Mouse (Mus musculus) liver, embryonic 16.5 days (tissue): Measurements from ENCODE around the gene Car12. TPM values are rescaled to one million over a fixed set of nuclear protein-coding genes. Genes with fewer than 3 reads are reported as not detected.
A peak's percentile ranks its signal among the peaks of the same experiment; 100 is the strongest.

Experiments
- ATAC-seq: fragments of 200-750 bp; cut with Nextera tagmentation; 2 replicates; pipeline ENCODE4 v1.8.0; 2017; ENCODE audit warnings: low read depth, mild to moderate bottlenecking, moderate number of reproducible peaks, moderate library complexity
- H3K27ac ChIP-seq: fragments of 300-500 bp; sonication (generic); 2 replicates; pipeline ENCODE4 v1.5.1; 2014; ENCODE audit warnings: mild to moderate bottlenecking, low read length
- H3K27me3 ChIP-seq: fragments of 300-500 bp; sonication (generic); 2 replicates; pipeline ENCODE4 v1.6.1; 2014; ENCODE audit warnings: low read depth, low read length, mixed read lengths; ENCODE audit not compliant: control insufficient read depth, insufficient read depth
- H3K36me3 ChIP-seq: fragments of 300-500 bp; sonication (generic); 2 replicates; pipeline ENCODE4 v1.6.1; 2014; ENCODE audit warnings: mild to moderate bottlenecking; ENCODE audit not compliant: control insufficient read depth, insufficient read depth
- H3K4me1 ChIP-seq: fragments of 300-500 bp; sonication (generic); 2 replicates; pipeline ENCODE4 v1.6.1; 2014; ENCODE audit warnings: low read depth, low read length, mixed read lengths; ENCODE audit not compliant: control insufficient read depth
- H3K4me2 ChIP-seq: fragments of 300-500 bp; sonication (generic); 2 replicates; pipeline ENCODE4 v1.6.1; 2014; ENCODE audit warnings: low read depth, low read length, mixed read lengths
- H3K4me3 ChIP-seq: fragments of 300-500 bp; sonication (generic); 2 replicates; pipeline ENCODE4 v1.5.1; 2014; ENCODE audit warnings: low read depth, mild to moderate bottlenecking, low read length
- H3K9ac ChIP-seq: fragments of 300-500 bp; sonication (generic); 2 replicates; pipeline ENCODE4 v1.6.1; 2014; ENCODE audit warnings: low read depth, low read length
- H3K9me3 ChIP-seq: fragments of 300-500 bp; sonication (generic); replicated peaks from 2 replicates; pipeline ENCODE4 v1.6.1; 2016; ENCODE audit warnings: low read length; ENCODE audit not compliant: control insufficient read depth
- WGBS: fragments of 180-500 bp; shearing (Covaris S2); extraction: QIAGEN DNeasy Blood & Tissue Kit; methylation state at CpG from one replicate; pipeline ENCODE4 v1.1.7; 2014; ENCODE audit not compliant: insufficient replicate concordance; 5-methylcytosine and 5-hydroxymethylcytosine counted together
- polyA plus RNA-seq: library from polyadenylated mRNA; unstranded; fragments of >200 nt; fragmentation: Nextera tagmentation; extraction: Ambion mirVana; gene quantifications from 2 replicates; pipeline ENCODE4 v1.2.1, GENCODE M21; 2015

The Car12 gene
- polyA plus RNA-seq, 1 experiment from 2014 or later = 0.22 TPM

- no peaks in the 10 kb centered on the region for H3K27me3 ChIP-seq
- H3K4me2 ChIP-seq = no peak overlapping the region
- no peak overlapping the region for H3K27ac ChIP-seq
- WGBS = 60% methylated on average over 5 of the region's 5 CpGs
- no peak for ATAC-seq
- H3K4me1 ChIP-seq = no peaks in the 10 kb centered on the region
- H3K9ac ChIP-seq = no peak overlapping the region
- H3K36me3 ChIP-seq = no peaks in the 10 kb centered on the region
- no peaks in the 10 kb centered on the region for H3K9me3 ChIP-seq
- no peak overlapping the region for H3K4me3 ChIP-seq
Observed at GRCm38 (mm10) chr9:66722187-66722868, 8.8 kb downstream of the Car12 start.

GRCm38 (mm10) chr9:66722869-66723272 lies 9.4 kb downstream of the Car12 start:
- ATAC-seq = no peak
- no peaks in the 10 kb centered on the region for H3K36me3 ChIP-seq
- no peaks in the 10 kb centered on the region for H3K27me3 ChIP-seq
- no peak overlapping the region for H3K4me2 ChIP-seq
- no peaks in the 10 kb centered on the region for H3K4me1 ChIP-seq
- no peak overlapping the region for H3K9ac ChIP-seq
- no peaks in the 10 kb centered on the region for H3K9me3 ChIP-seq
- H3K27ac ChIP-seq = no peak overlapping the region
- WGBS = 60% methylated on average over 5 of the region's 5 CpGs
- no peak overlapping the region for H3K4me3 ChIP-seq

GRCm38 (mm10) chr9:66725591-66725990 lies 12.1 kb downstream of the Car12 start:
- H3K27ac ChIP-seq = no peak overlapping the region
- 53% methylated on average over 3 of the region's 3 CpGs for WGBS

GRCm38 (mm10) chr9:66727333-66727732 lies 13.8 kb downstream of the Car12 start:
- no peak for ATAC-seq
- H3K4me3 ChIP-seq = no peak overlapping the region
- H3K4me2 ChIP-seq = no peak overlapping the region
- no peaks in the 10 kb centered on the region for H3K9me3 ChIP-seq
- 53% methylated on average over 7 of the region's 7 CpGs for WGBS
- no peaks in the 10 kb centered on the region for H3K36me3 ChIP-seq
- no peaks in the 10 kb centered on the region for H3K27me3 ChIP-seq
- no peak overlapping the region for H3K9ac ChIP-seq
- no peak overlapping the region for H3K27ac ChIP-seq
- no peaks in the 10 kb centered on the region for H3K4me1 ChIP-seq

More at GRCm38 (mm10) chr9:66725591-66725990, 12.1 kb downstream of the Car12 start:
- no peak overlapping the region for H3K4me2 ChIP-seq
- ATAC-seq = no peak
- H3K4me1 ChIP-seq = no peaks in the 10 kb centered on the region
- H3K9ac ChIP-seq = no peak overlapping the region
- no peaks in the 10 kb centered on the region for H3K36me3 ChIP-seq
- H3K4me3 ChIP-seq = no peak overlapping the region
- H3K9me3 ChIP-seq = no peaks in the 10 kb centered on the region
- no peaks in the 10 kb centered on the region for H3K27me3 ChIP-seq

GRCm38 (mm10) chr9:66730556-66730955 lies 17.1 kb downstream of the Car12 start:
- no peak for ATAC-seq
- Histone ChIP-seq H3K9ac (no peak overlapping the region), H3K4me3 (no peak overlapping the region), H3K27me3 (no peaks in the 10 kb centered on the region), H3K36me3 (no peaks in the 10 kb centered on the region), H3K9me3 (no peaks in the 10 kb centered on the region), H3K4me2 (no peak overlapping the region), H3K27ac (no peak overlapping the region), H3K4me1 (no peaks in the 10 kb centered on the region; the same call in 1 of the 2 replicates)
- WGBS = 39% methylated on average over 3 of the region's 3 CpGs

- Histone ChIP-seq H3K36me3 (no peaks in the 10 kb centered on the region), H3K9ac (no peak overlapping the region), H3K4me3 (no peak overlapping the region), H3K27ac (no peak overlapping the region), H3K4me2 (no peak overlapping the region), H3K27me3 (no peaks in the 10 kb centered on the region), H3K4me1 (no peaks in the 10 kb centered on the region; the same call in 1 of the 2 replicates), H3K9me3 (no peaks in the 10 kb centered on the region)
- no peak for ATAC-seq
- 58% methylated on average over 7 of the region's 7 CpGs for WGBS
Observed at GRCm38 (mm10) chr9:66731284-66731683, 17.8 kb downstream of the Car12 start.

GRCm38 (mm10) chr9:66732791-66733691 lies 19.6 kb downstream of the Car12 start:
- WGBS = 41% methylated on average over 15 of the region's 15 CpGs
- H3K4me2 ChIP-seq = no peak overlapping the region
- no peak for ATAC-seq

GRCm38 (mm10) chr9:66734568-66734967 lies 21.1 kb downstream of the Car12 start:
- Histone ChIP-seq H3K36me3 (no peaks in the 10 kb centered on the region), H3K4me2 (no peak overlapping the region), H3K9ac (no peak overlapping the region), H3K27ac (no peak overlapping the region), H3K4me3 (no peak overlapping the region), H3K4me1 (no peaks in the 10 kb centered on the region; the same call in 1 of the 2 replicates), H3K27me3 (no peaks in the 10 kb centered on the region), H3K9me3 (no peaks in the 10 kb centered on the region)
- 52% methylated on average over 6 of the region's 6 CpGs for WGBS
- ATAC-seq = peak; percentile 21; the same call in 1 of the 2 replicates

More at GRCm38 (mm10) chr9:66732791-66733691, 19.6 kb downstream of the Car12 start:
- no peaks in the 10 kb centered on the region; the same call in 1 of the 2 replicates for H3K4me1 ChIP-seq
- H3K27me3 ChIP-seq = no peaks in the 10 kb centered on the region
- H3K4me3 ChIP-seq = no peak overlapping the region
- no peak overlapping the region for H3K9ac ChIP-seq
- H3K27ac ChIP-seq = no peak overlapping the region
- H3K36me3 ChIP-seq = no peaks in the 10 kb centered on the region
- H3K9me3 ChIP-seq = no peaks in the 10 kb centered on the region

GRCm38 (mm10) chr9:66735122-66735521 lies 21.6 kb downstream of the Car12 start:
- ATAC-seq = no peak
- no peak overlapping the region for H3K4me2 ChIP-seq
- H3K4me3 ChIP-seq = no peak overlapping the region
- H3K9ac ChIP-seq = no peak overlapping the region
- H3K27ac ChIP-seq = no peak overlapping the region
- WGBS = 54% methylated on average over 2 of the region's 2 CpGs
- H3K27me3 ChIP-seq = no peaks in the 10 kb centered on the region
- no peaks in the 10 kb centered on the region for H3K9me3 ChIP-seq
- H3K4me1 ChIP-seq = no peaks in the 10 kb centered on the region; the same call in 1 of the 2 replicates
- H3K36me3 ChIP-seq = no peaks in the 10 kb centered on the region
